Mouse (Mus musculus) left cerebral cortex, adult 2 months (tissue): ENCODE data around the gene Nek2. TPM values are rescaled to one million over a fixed set of nuclear protein-coding genes. Genes with fewer than 3 reads are reported as not detected.

Source experiments
- DNase-seq, 2 experiments: peaks; one replicate each; pipeline ENCODE4 v3.0.0; 2021 to 2022; ENCODE audit warnings: low spot score in 2 of 2, mixed read lengths in 1 of 2; ENCODE audit errors: extremely low spot score in 1 of 2
- H3K27ac ChIP-seq: fragments of 200-600 bp; 2 replicates; pipeline ENCODE4 v1.8.1; 2022
- H3K4me3 ChIP-seq: fragments of 200-600 bp; 2 replicates; pipeline ENCODE4 v1.8.1; 2022
- CTCF ChIP-seq: fragments of 200-600 bp; IDR thresholded peaks from 2 replicates; pipeline ENCODE4 v1.8.1; 2022; ENCODE audit warnings: antibody characterized with exemption, mild to moderate bottlenecking, moderate library complexity
- intact Hi-C: fragments of 180-260 bp; cut with DNase I; formaldehyde crosslinking; loops from one replicate; pipeline ENCODE4 v1.15.1; 2025
- total RNA-seq, 2 experiments: library from RNA; stranded (reverse); gene quantifications; 2 replicates each; pipeline ENCODE4 v1.2.3; 2021

Nek2 gene
- total RNA-seq, 2 experiments from 2014 or later = 1.2 to 1.3 TPM

GRCm38 (mm10) chr1:191816596-191816995 is 4.6 kb upstream of the Nek2 start:
- intact Hi-C loops = loop anchor here (2.0 to 10.0 kb wide), 2 partner anchors 422 to 500 kb away; no protein-coding TSS in a partner anchor
- H3K4me3 ChIP-seq = no peak overlapping the region
- H3K27ac ChIP-seq = no peak overlapping the region
- no peak for DNase-seq
- no peak for TF ChIP-seq CTCF

- intact Hi-C loops = loop anchor here (1.0 to 10.0 kb wide), 3 partner anchors 241 to 501 kb away; no protein-coding TSS in a partner anchor
- TF ChIP-seq CTCF = peak; percentile 98
- DNase-seq = peak; percentile 86 to 87
- H3K27ac ChIP-seq = no peak overlapping the region
- H3K4me3 ChIP-seq = no peak overlapping the region
Observed at GRCm38 (mm10) chr1:191817418-191818144, 3.7 kb upstream of the Nek2 start.

- intact Hi-C loops = loop anchor here (1.0 to 10.0 kb wide), 2 partner anchors 242 to 423 kb away; no protein-coding TSS in a partner anchor
- DNase-seq = no peak
- no peak overlapping the region for H3K4me3 ChIP-seq
- no peak overlapping the region for H3K27ac ChIP-seq
- no peak for TF ChIP-seq CTCF
Observed at GRCm38 (mm10) chr1:191818145-191818631, 3.1 kb upstream of the Nek2 start.

GRCm38 (mm10) chr1:191819026-191819425 is 2.2 kb upstream of the Nek2 start:
- no peak for TF ChIP-seq CTCF
- intact Hi-C loops = loop anchor here (10.0 kb wide), 1 partner anchor 424 kb away; no protein-coding TSS in a partner anchor
- no peak overlapping the region for H3K27ac ChIP-seq
- no peak for DNase-seq
- H3K4me3 ChIP-seq = no peak overlapping the region

GRCm38 (mm10) chr1:191820951-191821325 is 306 bp upstream of the Nek2 start:
- no peak for DNase-seq
- intact Hi-C loops = loop anchor here (2.0 kb wide), 1 partner anchor 100 kb away; no protein-coding TSS in a partner anchor
- peak overlapping the region; percentile 80 for H3K4me3 ChIP-seq
- no peak for TF ChIP-seq CTCF
- peak overlapping the region; percentile 71 for H3K27ac ChIP-seq

GRCm38 (mm10) chr1:191829124-191829523 is 7.9 kb downstream of the Nek2 start:
- DNase-seq = no peak
- intact Hi-C loops = no loop called here
- H3K27ac ChIP-seq = no peak overlapping the region
- H3K4me3 ChIP-seq = no peak overlapping the region
- TF ChIP-seq CTCF = peak; percentile 61

GRCm38 (mm10) chr1:191833396-191833795 is 12.2 kb downstream of the Nek2 start:
- intact Hi-C loops = no loop called here
- no peak for TF ChIP-seq CTCF
- Histone ChIP-seq H3K4me3 (no peak overlapping the region), H3K27ac (no peak overlapping the region)
- no peak for DNase-seq

GRCm38 (mm10) chr1:191834825-191835224 is 13.6 kb downstream of the Nek2 start:
- Histone ChIP-seq H3K27ac (no peak overlapping the region), H3K4me3 (peak overlapping the region; percentile 9; the same call in 1 of the 2 replicates)
- peak; percentile 62 to 69 for DNase-seq
- peak; percentile 90 for TF ChIP-seq CTCF
- intact Hi-C loops = loop anchor here (1.0 to 5.0 kb wide), 4 partner anchors 57 to 258 kb away; no protein-coding TSS in a partner anchor

GRCm38 (mm10) chr1:191836318-191836985 is 15.2 kb downstream of the Nek2 start:
- Histone ChIP-seq H3K27ac (no peak overlapping the region), H3K4me3 (no peak overlapping the region)
- no peak for DNase-seq
- TF ChIP-seq CTCF = no peak
- intact Hi-C loops = loop anchor here (5.0 kb wide), 1 partner anchor 56 kb away; no protein-coding TSS in a partner anchor

GRCm38 (mm10) chr1:191837691-191838090 is 16.4 kb downstream of the Nek2 start:
- intact Hi-C loops = loop anchor here (5.0 kb wide), 1 partner anchor 55 kb away; no protein-coding TSS in a partner anchor
- H3K4me3 ChIP-seq = no peak overlapping the region
- no peak for TF ChIP-seq CTCF
- H3K27ac ChIP-seq = no peak overlapping the region
- DNase-seq = no peak

GRCm38 (mm10) chr1:191838994-191839741 is 17.9 kb downstream of the Nek2 start:
- no peak for TF ChIP-seq CTCF
- Histone ChIP-seq H3K27ac (no peak overlapping the region), H3K4me3 (no peak overlapping the region)
- intact Hi-C loops = loop anchor here (5.0 kb wide), 1 partner anchor 53 kb away; no protein-coding TSS in a partner anchor
- no peak for DNase-seq
